Mouse (Mus musculus) WW6 (cell line): Measurements from ENCODE around the gene Cadps2.

Source experiments
- DNase-seq: peaks from one replicate; pipeline ENCODE4 v3.0.0-alpha.2; 2013; ENCODE audit warnings: low read depth, low spot score

The Cadps2 gene

DNA sequence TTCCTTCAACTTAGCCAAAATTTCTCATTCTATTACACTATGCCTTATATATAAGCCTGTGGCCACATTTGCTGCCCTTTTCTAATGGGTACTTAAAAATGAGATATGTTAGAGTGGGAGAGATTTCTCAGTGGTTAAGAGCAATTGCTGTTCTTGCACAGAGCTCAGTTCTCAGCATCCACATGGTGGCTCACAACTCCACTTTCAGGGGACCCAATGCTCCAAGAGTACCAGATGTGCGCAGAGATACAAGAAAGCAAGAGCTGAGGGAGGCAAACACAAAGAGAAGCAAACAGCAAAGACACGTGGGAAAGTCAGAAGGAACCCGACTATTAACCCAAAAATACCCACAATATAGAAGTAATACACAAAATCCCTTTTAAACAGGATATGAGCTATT, 77.0 kb downstream of the Cadps2 start:
- no peak for DNase-seq

DNA sequence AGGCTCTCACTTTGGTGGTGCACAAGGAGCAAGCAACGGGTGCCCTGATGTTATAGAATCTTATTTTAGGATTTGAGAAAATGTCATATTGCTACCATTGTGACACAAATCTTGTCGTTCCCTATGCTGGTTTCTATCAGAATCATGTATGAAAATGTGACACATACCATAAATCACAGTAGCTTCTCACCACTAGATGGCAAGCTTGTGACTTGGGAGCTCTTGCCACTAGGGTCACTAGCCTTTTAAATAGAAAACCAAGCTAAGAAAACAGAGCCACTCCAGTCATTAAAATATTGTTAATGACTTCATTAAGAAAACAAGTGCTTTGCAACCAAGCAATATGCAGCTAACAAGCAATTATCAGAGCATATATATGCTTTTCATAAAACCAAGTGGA, 81.0 kb downstream of the Cadps2 start:
- no peak for DNase-seq

DNA sequence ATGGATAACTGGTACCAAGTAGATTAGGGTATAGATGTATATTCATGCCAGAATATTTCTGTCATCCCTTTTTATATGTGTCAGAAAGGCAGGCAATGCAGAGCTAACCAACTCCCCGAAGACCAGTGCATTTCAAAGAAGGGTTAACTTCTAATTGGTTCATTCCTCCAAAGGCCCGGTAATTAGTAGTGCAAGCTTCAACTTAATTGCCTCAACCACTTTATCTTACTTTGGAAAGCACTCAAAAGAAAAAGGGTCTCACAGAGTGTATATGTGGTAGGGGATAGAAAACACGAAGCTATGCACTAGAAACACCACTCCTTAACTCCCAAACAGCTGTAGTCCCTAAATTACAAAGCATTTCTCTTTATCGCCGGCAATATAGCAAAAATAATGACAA, 90.4 kb downstream of the Cadps2 start:
- DNase-seq, result no peak

DNA sequence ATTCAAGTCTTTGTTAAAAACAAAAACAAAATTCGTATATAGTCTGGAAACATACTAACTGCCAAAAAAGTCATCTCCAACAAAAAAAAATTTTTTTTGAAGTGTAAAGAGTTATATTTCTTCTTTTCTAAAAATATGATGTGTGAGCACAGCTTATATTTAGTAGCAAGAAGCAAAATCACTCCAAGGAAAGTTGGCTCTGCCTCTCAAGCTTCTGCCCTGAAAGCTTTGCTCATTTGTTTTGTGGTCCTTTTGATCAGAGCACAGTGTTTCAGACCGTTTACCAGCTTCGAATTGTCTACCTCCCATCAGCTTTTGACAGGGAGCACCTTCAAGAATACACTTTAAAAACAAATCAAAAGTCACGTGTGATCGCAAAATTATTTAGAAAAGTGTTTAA, 99.2 kb downstream of the Cadps2 start:
- no peak for DNase-seq

- no peak for DNase-seq
Measured at GRCm38 (mm10) chr6:23732750-23733149, 106.5 kb downstream of the Cadps2 start.

GRCm38 (mm10) chr6:23728620-23729019, 110.6 kb downstream of the Cadps2 start:
- no peak for DNase-seq

- DNase-seq, result no peak
Measured at GRCm38 (mm10) chr6:23723697-23724096, 115.5 kb downstream of the Cadps2 start.

DNA sequence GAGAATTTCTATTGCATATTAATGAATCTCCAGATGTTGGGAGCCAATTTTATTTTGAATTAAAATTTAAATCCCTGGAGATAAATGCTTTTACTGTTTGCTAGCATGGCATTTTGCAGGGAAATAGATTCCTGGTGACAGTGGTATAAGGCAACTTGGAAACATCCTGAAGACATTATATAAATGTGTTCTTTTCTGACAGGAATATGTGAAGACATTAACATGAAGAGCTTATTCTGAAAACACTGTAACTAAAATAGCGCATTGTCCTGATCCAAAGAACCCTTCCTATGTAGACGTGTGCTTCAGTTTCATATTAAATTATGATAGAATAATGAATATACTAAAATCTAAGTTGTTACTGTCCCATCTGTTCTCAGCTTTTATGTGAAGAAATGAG, 118.8 kb downstream of the Cadps2 start:
- no peak for DNase-seq

DNA sequence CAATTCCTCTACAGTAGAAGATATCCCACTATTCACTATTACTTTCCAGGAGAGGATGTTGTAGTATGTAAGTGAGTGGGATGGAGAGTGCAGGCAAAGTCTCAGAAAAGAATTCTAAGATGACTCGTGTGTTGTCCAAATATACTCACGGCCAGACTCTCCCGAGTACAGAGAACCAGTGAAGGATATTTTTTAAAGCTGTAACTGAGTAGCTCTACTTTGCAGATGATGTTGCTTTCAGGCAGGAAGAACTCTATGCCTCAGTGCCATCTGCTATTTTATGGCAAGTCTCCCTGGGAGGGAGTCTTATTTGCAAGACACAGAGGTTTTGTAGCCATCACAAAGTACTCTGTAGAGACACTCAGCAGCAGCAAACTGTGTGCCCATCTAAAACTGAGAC, 131.7 kb downstream of the Cadps2 start:
- no peak for DNase-seq

- DNase-seq, result no peak
Measured at GRCm38 (mm10) chr6:23700879-23701278, 138.3 kb downstream of the Cadps2 start.

DNA sequence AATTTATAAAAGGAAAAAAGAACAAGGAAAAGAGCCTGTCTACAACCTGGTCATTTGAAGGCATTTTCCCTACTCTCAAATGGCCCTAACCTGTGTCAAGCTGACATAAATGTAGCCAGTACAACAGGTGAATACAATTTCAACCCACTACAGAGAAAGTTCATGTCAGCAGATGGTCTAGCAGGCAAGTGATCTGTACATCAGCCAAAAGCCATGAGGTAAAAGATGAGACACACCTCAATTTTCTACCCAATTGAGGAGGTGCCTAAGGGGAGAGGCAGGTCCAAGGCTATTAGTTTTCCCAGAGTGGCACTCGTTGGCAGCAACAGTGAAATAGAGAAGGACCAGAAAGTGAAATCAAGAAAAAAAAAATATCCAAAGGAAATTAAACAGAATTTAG, 161.0 kb downstream of the Cadps2 start:
- no peak for DNase-seq

GRCm38 (mm10) chr6:23655036-23655435, 184.2 kb downstream of the Cadps2 start, which contains the start of gene Rnf148:
Gene Rnf148 (minus strand): TSS chr6:23655136.
- DNase-seq, result no peak

- no peak for DNase-seq
Measured at GRCm38 (mm10) chr6:23650205-23650604, 189.0 kb downstream of the Cadps2 start, which contains the start of gene Rnf133. Gene Rnf133 (minus strand): TSS chr6:23650305.

GRCm38 (mm10) chr6:23648732-23649131, 190.5 kb downstream of the Cadps2 start:
- no peak for DNase-seq

- no peak for DNase-seq
Measured at GRCm38 (mm10) chr6:23647627-23648247, 191.5 kb downstream of the Cadps2 start.

- no peak for DNase-seq
Measured at GRCm38 (mm10) chr6:23637081-23637480, 202.1 kb downstream of the Cadps2 start.

DNA sequence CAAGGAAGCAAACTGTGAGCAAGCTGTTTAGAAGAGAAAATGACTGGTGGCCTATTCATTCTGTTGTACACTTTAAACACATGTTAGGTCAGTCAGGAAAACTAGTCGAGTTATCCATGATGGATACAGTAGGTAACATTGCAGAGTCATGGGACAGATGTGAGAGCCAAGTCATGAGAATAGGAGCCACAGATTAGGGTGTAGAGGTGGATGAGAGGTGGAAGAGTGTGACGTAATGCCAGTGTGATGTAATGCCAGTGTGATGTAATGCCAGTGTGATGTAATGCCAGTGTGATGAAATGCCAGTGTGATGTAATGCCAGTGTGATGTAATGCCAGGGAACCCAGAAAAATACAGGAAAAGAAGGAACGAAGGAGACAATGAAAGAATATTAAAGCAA, 204.0 kb downstream of the Cadps2 start:
- no peak for DNase-seq

DNA sequence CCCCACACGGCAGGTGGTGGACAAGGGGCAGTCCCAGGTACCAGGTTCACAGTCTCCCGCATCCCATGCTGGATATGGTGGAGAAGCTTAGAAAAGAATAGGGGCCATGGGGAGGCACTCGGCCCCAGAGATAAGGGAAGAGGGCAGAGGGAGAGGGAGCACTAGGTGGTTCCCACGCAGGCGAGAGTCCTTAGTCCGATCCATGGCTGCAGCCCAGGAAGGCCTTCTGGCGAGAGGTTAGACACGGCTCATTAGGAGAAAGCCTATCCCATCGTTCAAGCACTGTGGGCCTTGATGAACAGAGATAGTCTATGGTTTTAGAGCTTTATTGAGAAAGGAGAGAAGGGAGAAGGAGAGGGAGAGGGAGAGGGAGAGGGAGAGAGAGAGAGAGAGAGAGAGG, 205.2 kb downstream of the Cadps2 start:
- no peak for DNase-seq

- no peak for DNase-seq
Measured at GRCm38 (mm10) chr6:23630465-23630864, 208.8 kb downstream of the Cadps2 start.

DNA sequence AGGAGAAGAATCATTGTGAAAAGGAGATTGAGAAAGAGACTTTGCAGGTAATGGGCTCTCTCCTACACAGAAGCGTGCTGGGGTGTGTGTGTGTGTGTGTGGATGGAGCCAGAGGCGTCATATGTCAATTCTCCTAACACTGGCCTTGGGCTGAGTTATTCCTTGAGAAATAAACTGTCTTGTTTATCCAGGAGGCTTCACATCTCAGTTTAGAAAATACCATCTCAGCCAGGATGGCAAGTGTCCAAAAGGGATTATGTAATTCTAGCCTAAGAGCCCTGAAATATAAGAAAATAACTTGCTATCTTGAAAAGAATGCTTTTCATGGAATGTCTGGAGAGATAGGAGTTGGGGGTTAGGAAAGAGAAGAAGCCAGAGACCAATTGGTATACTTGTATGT, 264.1 kb downstream of the Cadps2 start:
- DNase-seq, result no peak

DNA sequence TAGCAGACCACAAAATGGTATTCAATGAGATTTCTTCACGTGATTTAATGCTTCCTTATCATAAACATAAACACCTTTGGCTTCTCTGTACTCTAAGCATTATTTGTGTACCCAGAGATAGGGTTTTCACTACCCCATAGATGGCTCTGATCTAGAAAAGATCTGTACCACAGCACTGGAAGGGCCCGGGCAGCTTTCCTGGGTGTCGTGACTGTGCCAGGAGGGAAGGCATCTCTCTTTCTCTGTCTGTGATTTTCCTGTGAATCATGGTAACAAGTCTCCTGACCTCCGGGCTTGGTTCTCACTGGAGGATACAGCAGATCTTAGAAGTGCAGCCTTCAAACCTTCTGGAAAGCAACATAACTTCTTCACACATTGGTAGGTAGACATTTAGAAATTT, 265.5 kb downstream of the Cadps2 start:
- no peak for DNase-seq

DNA sequence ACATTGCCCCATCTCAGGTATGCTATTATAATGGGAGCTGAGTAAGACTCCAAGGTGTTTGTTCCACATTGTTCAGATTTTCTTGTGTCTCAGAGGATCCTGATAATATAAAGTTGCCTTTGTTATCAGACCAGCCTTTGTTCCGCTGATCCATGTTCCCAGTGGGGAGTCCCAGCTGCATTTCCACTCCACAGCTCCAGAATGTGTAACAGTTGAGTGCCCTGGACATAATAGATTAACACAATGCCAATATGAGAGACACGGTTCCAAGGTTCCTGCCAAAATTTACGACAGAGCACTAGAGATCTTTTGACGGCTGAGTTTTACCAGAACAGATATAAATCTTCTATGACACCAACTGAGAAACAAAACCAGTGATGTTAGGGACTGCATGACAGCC, 266.8 kb downstream of the Cadps2 start:
- no peak for DNase-seq

DNA sequence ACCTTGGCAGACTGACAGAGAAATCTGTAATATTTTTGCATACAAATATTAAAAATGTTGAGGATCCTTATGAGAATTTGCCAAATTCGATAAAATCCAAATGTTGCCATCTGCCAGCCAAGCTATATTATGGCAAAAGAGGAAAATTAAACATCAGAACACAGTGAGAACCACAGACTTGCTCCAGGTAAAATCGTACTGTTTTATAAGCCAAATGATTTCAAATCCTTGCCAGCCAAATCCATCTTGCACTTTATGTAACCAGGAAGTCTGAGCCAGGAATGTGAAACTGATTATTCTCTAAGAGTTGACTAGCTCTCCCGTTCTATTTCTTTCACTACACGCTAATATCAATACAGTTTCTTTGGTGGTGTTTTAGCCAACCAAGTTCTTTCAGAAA, 269.5 kb downstream of the Cadps2 start:
- no peak for DNase-seq

DNA sequence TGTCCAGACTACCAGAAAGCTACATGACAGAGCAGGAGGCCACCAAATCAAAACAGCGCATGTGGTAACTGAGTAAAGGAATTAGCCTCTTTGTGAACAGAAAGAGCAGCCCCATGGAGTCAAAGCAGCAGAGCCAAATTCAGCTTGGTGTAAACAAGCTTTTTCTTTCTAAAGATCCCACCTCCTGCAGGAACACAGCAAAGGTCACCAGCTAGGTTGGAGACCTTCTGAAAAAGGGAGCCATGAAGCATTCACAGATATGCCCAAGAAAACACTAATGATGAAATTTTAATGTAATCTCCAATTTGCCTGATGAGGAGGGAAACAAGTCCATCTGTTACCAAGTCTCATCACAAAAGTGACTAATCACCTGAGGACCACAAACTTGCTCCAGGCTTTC, 270.5 kb downstream of the Cadps2 start:
- no peak for DNase-seq
